Mouse (Mus musculus) fat pad, adult 2 months (tissue): ENCODE results near the gene Camk1g.

Source experiments
- DNase-seq: peaks from one replicate; pipeline ENCODE4 v3.0.0-alpha.2; 2011; ENCODE audit warnings: low read depth, low spot score; ENCODE audit errors: extremely low read depth

Gene Camk1g

GRCm38 (mm10) chr1:193376478-193377134 is 6.5 kb upstream of the Camk1g start:
- DNase-seq = no peak

GRCm38 (mm10) chr1:193373906-193374413 is 3.9 kb upstream of the Camk1g start:
- no peak for DNase-seq

GRCm38 (mm10) chr1:193369091-193369490 is 1.0 kb downstream of the Camk1g start:
- no peak for DNase-seq

GRCm38 (mm10) chr1:193368055-193368454 is 2.0 kb downstream of the Camk1g start:
- DNase-seq = no peak

GRCm38 (mm10) chr1:193363801-193364231 is 6.3 kb downstream of the Camk1g start:
- no peak for DNase-seq

- DNase-seq = no peak
Observed at GRCm38 (mm10) chr1:193362078-193362477, 8.0 kb downstream of the Camk1g start.

GRCm38 (mm10) chr1:193361181-193361580 is 8.9 kb downstream of the Camk1g start:
- DNase-seq = no peak

GRCm38 (mm10) chr1:193359199-193359598 is 10.9 kb downstream of the Camk1g start:
- no peak for DNase-seq

GRCm38 (mm10) chr1:193351583-193351982 is 18.5 kb downstream of the Camk1g start:
- DNase-seq = no peak

GRCm38 (mm10) chr1:193350546-193350801 is 19.6 kb downstream of the Camk1g start:
- no peak for DNase-seq

- DNase-seq = no peak
Observed at GRCm38 (mm10) chr1:193349702-193350545, 20.2 kb downstream of the Camk1g start.

- no peak for DNase-seq
Observed at GRCm38 (mm10) chr1:193348261-193348962, 21.7 kb downstream of the Camk1g start.

- no peak for DNase-seq
Observed at GRCm38 (mm10) chr1:193346908-193347307, 23.2 kb downstream of the Camk1g start.

- DNase-seq = no peak
Observed at GRCm38 (mm10) chr1:193344976-193345375, 25.1 kb downstream of the Camk1g start.

- no peak for DNase-seq
Observed at GRCm38 (mm10) chr1:193343853-193344252, 26.2 kb downstream of the Camk1g start.

GRCm38 (mm10) chr1:193342198-193342946 is 27.7 kb downstream of the Camk1g start:
- no peak for DNase-seq

- DNase-seq = no peak
Observed at GRCm38 (mm10) chr1:193338363-193338995, 31.6 kb downstream of the Camk1g start.

GRCm38 (mm10) chr1:193337787-193338310 is 32.2 kb downstream of the Camk1g start:
- DNase-seq = no peak

- no peak for DNase-seq
Observed at GRCm38 (mm10) chr1:193337018-193337321, 33.1 kb downstream of the Camk1g start.
